Comparison of ENCODE assay signal across 20 mouse cellular contexts in the genomic region with DNA sequence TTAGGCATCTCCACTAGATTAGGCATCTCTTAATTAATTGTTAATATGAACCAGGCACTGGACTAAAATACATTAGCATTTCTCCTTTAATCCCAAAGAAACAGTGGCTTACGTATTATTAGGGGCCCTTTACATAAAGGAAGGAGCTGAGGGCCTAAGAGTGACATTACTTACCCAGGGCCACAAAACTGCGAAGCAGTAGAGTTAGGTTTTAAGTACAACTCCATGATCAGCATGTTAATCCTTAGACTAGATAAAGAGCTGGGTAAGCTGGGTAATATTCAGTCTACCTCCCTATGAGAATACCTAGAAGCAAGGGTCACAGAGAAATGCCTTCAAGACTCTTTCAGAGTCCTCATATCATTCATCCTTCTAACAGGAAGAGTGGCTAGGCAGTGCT. TPM values are rescaled to one million over a fixed set of nuclear protein-coding genes. Genes with fewer than 3 reads are reported as not detected.
"Had no signal": no experiment of that assay in that cellular context is flagged by ENCODE, and none has a peak within 500 bp of the region (broad histone marks: within the 10 kb centered on the region; RNA-seq: fewer than 3 reads in every experiment).

No protein-coding gene starts in this region.

- H3K9me3 ChIP-seq: lung, embryonic 15.5 days; midbrain, embryonic 13.5 days; midbrain, embryonic 15.5 days; neural tube, embryonic 12.5 days; stomach, embryonic 15.5 days had no signal

- H3K27ac ChIP-seq: lung, embryonic 15.5 days; macrophage; midbrain, embryonic 13.5 days; midbrain, embryonic 15.5 days; neural tube, embryonic 12.5 days; stomach, embryonic 15.5 days; stomach, postnatal 0 days had no signal

- H3K4me1 ChIP-seq: lung, embryonic 15.5 days; megakaryocyte, embryonic 14.5 days; midbrain, embryonic 13.5 days; midbrain, embryonic 15.5 days; neural tube, embryonic 12.5 days had no signal

- H3K36me3 ChIP-seq: lung, embryonic 15.5 days; midbrain, embryonic 13.5 days; midbrain, embryonic 15.5 days; neural tube, embryonic 12.5 days; stomach, embryonic 15.5 days had no signal

- H3K9ac ChIP-seq: liver, postnatal 0 days; lung, embryonic 15.5 days; midbrain, embryonic 13.5 days; midbrain, embryonic 15.5 days; neural tube, embryonic 12.5 days; stomach, embryonic 15.5 days had no signal

- DNase-seq: liver, postnatal 0 days; lung, adult 2 months; lung, postnatal 14 days; lung, postnatal 36 days; right cerebral cortex, postnatal 14 days; thymus, adult 2 months; thymus, postnatal 25 days; thymus, postnatal 4 days had no signal

- H3K27me3 ChIP-seq: lung, embryonic 15.5 days; megakaryocyte, embryonic 14.5 days; midbrain, embryonic 13.5 days; midbrain, embryonic 15.5 days; neural tube, embryonic 12.5 days; stomach, embryonic 15.5 days had no signal

- H3K4me2 ChIP-seq: lung, embryonic 15.5 days; midbrain, embryonic 13.5 days; midbrain, embryonic 15.5 days; neural tube, embryonic 12.5 days; stomach, embryonic 15.5 days had no signal

- ATAC-seq: liver, postnatal 0 days; midbrain, embryonic 13.5 days; midbrain, embryonic 15.5 days had no signal

- H3K4me3 ChIP-seq: lung, embryonic 15.5 days; megakaryocyte, embryonic 14.5 days; midbrain, embryonic 13.5 days; midbrain, embryonic 15.5 days; neural tube, embryonic 12.5 days; stomach, embryonic 15.5 days had no signal

RNA-seq across cellular contexts. Expression of gene A730049H05Rik, which starts 12.9 kb away (rescaled TPM):
- polyA plus RNA-seq: liver, postnatal 0 days; macrophage; neural tube, embryonic 12.5 days; testis, adult 2 months; urinary bladder, adult 2 months had no signal

RNA-seq across cellular contexts. Expression of gene Gm15737, which starts 40.0 kb away (rescaled TPM):
- polyA plus RNA-seq: liver, postnatal 0 days; lung, adult 2 months; macrophage; midbrain, embryonic 13.5 days; midbrain, embryonic 15.5 days; midbrain, postnatal 0 days; neural tube, embryonic 12.5 days; spleen, adult 2 months; testis, adult 2 months; thymus, adult 2 months had no signal
